Mouse (Mus musculus) heart, postnatal 0 days (tissue): Measurements from ENCODE around the gene Gm12830.

Experiments
- CTCF ChIP-seq: IDR thresholded peaks from 2 replicates; pipeline ENCODE4 v1.5.1; 2016; ENCODE audit warnings: antibody characterized with exemption, control low read depth, low read depth
- EP300 ChIP-seq: IDR thresholded peaks from 2 replicates; pipeline ENCODE4 v1.6.1; 2016; ENCODE audit warnings: antibody characterized with exemption, low read depth

- TF ChIP-seq CTCF (no peak), EP300 (no peak)
These were observed 36.8 kb upstream of the Gm12830 start for GRCm38 (mm10) chr4:114784735-114785134.
